Mouse (Mus musculus): ENCODE measurements around the gene Hoxd9.

Gene Hoxd9

GRCm38 (mm10) chr2:74711721-74712621 lies 14.4 kb downstream of the Hoxd9 start, which contains the start of the genes Hoxd3 and Hoxd4:
Gene Hoxd3, plus strand, starts transcription at chr2:74711927.
Gene Hoxd4, plus strand, starts transcription at chr2:74711929.
- DNase-seq (ENCODE audit: low read depth, low spot score) = no peak

DNA sequence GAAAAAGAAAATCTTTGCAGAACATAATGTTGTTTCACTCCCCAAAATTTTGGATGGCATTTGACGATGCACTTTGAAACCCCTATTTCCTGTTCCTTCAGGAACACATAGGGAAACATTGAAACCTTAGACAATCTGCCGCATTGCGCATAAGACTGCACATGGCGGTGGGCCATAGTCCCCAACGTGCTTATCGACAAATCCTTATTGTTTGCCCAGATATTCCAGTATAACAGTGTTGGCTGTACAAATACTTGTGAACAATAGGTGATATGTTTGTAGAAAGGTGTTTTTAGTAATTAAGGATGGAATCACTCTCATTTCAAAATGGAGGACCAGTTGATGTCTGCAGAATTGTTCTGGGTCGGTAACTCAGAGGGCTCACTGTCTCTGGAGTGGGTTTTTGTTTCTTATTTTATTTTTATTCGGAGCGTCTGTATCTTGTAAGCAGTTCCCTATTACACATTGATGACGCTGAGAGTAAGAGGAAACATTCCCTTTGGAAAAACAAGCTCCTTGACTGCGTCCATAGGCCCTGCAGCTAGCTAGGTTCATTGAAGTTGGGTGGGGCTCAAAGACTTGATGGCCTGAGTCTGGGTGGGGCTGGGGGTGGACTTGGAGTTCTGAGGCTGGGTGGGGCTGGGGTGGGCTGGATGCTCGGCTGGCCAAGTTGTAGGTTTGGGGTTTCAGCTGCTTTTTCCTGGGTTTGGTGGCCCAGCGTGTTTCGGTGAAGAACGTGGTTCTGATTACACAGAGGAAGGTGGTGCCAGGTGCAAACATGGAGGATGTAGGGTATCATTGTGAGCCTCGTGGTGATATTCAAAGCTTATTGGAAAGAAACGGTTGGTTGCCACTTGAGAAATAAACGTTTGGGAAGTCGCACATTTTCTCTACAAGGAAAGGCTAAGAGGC lies 16.0 kb downstream of the Hoxd9 start:
- no peak for DNase-seq (ENCODE audit: low read depth, low spot score)

- no peak for DNase-seq (ENCODE audit: low read depth, low spot score)
Measured at GRCm38 (mm10) chr2:74714156-74714789, 16.7 kb downstream of the Hoxd9 start.

DNA sequence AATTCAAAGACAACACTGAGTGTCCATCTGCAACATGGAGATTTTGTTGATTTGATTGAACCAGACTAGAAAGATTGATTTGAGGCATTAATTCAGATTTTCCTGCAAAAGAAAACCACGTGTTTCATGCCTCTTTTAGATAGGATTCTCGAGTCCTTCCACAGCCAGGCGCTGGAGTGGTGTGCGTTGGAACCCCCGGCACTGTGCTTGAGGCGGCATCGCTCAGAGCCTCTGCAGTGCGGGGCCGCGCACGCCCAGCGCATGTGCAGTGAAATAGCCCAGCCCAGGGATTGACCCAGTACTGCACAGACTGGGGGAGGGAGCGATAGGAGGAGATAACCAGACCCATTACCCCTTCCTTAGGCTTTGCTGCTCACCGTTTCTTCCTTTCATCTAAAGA lies 17.4 kb downstream of the Hoxd9 start:
- no peak for DNase-seq (ENCODE audit: low read depth, low spot score)

DNA sequence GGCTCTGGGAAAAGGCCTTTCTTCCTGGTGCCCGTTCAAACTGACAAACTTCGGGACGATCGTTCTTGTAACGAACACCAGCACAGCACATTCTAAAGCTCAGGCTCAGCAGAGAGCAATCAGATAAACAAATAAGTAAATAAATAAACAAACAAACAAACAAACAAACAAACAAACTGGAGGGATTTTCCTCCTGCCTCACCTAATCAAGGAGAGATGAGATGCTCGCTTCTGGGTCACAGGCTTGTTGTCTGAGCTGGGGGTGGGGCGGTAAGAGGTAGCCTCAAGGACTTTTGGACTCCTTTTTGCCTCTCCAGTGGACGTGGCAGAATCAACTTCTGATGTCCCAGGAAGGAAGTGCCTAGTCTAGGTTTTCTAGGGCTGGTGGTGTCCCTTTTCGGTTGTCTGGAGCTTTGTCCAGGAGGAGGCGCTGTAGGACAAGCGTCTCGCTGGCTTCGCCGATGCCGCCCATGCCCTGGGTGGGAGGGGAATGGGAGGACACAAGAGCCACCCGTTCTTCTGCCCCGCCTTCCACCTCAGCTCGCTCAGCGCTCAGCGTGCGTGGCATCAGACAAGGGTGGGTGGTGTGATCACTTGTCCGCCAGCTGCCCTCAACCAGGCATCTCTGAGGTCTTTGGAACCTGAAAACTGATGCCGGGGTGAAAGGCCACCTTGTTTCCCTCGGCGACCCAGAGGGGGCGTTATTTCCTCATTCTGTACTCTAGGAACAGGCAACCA lies 18.1 kb downstream of the Hoxd9 start:
- peak; percentile 89 for DNase-seq (ENCODE audit: low read depth, low spot score)

GRCm38 (mm10) chr2:74720384-74720783 lies 22.9 kb downstream of the Hoxd9 start:
- no peak for DNase-seq (ENCODE audit: low read depth, low spot score)

DNA sequence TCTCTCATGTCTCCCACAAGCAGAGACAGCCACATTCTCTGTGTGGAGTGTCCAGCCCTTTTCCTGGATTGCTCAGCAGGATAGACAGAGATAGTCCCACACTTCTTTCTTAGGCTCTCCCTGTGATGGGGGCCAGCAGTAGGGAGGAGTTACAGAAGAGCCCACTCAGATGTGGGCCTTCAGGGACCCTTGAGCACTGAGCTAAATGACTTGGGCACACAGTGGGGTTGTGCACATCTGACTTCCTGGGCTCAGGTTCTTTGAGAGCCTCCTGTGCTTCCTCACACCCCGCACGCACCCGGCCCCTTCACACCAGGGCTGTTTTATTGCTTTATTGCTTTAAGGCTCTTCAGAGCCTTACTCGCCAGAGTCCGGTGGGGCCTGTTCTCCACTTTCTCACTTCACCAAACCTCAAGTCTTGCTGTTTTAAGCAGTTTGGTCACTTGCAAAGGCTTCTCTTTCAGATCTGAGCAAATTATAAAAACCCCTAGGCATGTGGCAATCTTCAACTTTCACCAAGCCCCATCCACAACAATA lies 23.5 kb downstream of the Hoxd9 start:
- DNase-seq (ENCODE audit: low read depth, low spot score) = no peak

DNA sequence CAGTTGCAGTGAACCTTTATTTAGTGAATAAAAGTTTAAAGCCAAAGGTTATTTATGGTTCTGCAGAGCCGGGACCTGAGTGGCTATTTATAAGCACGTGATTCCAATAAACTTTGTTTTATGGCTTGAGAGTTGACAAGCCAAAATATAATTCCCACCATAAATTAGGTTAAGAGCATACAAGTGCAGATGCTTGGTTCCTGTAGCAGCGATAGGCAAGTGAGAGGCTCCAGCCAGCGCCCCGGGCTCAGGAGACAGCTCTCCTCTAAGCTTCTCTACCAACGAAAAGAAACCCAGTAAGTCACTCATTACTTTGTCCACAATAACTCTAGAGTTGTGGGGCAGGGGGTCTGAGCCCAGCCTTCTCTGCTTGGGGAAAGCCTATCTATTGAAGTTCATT lies 24.4 kb downstream of the Hoxd9 start:
- no peak for DNase-seq (ENCODE audit: low read depth, low spot score)

DNA sequence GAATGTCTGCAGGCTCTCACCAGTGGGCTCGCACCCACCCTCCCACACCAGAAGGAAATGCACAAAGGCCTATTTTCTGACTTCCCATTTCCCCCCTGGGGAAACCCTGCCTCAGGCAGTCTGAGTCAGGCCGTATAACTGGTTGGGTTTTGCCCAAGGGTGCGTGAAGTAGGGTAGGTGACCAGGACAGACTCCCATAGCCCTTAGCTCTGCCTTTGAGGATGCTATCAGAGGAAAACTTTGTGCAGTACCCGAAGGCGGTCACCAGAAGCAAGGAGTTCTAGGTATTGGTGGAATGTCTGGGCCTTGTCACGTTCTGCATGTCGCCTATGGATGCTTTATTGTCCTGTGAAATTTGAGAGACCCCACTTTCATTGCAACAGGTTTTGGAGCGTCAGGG lies 25.4 kb downstream of the Hoxd9 start:
- DNase-seq (ENCODE audit: low read depth, low spot score) = no peak

- no peak for DNase-seq (ENCODE audit: low read depth, low spot score)
Measured at GRCm38 (mm10) chr2:74724244-74725015, 26.9 kb downstream of the Hoxd9 start.

- no peak for DNase-seq (ENCODE audit: low read depth, low spot score)
Measured at GRCm38 (mm10) chr2:74725171-74725570, 27.6 kb downstream of the Hoxd9 start.

DNA sequence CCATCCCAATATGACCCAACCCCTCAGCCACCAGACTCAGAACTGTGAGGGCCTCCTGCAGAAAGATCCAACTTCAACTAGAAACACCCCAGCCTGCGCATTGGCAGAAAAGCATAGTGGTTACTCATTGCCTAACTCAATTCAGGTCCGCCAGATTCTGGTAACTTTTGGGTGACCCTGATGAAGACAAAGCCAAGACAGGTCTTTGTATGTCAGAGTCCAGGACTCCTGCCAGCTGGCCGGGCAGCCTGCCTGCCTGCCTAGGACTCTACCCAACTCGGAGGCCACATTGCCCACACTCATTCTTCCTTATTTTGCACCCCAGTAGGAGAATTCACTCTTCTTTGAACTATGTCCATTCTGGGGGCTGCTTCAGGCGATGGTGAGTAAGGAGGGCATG lies 29.0 kb downstream of the Hoxd9 start, which contains the start of gene Gm28230:
Gene Gm28230 (plus strand): TSS at position 178 of the 400 bp plus-strand sequence.
- DNase-seq (ENCODE audit: low read depth, low spot score) = no peak

DNA sequence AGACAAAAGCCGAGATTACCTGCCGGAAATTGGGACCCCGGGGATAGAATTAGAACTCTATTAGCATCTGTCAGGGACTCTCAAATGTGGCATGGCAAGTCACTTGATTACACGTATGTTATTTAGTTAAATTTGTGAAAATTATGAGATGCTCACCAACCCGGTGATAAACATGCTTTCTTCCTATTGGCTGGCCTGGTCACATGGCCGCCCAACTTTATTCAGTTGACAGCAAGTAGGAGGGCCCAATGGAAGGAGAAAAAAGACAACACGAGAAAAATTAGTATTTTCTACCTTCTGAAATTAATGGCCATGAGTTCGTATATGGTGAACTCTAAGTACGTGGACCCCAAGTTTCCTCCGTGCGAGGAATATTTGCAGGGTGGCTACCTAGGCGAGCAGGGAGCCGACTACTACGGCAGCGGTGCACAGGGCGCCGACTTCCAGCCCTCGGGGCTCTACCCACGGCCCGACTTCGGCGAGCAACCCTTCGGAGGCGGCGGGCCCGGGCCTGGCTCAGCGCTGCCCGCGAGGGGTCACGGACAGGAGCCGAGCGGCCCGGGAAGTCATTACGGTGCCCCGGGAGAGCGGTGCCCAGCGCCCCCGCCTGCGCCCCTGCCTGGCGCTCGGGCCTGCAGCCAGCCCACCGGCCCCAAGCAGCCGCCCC lies 29.6 kb downstream of the Hoxd9 start:
- peak; percentile 51 for DNase-seq (ENCODE audit: low read depth, low spot score)

DNA sequence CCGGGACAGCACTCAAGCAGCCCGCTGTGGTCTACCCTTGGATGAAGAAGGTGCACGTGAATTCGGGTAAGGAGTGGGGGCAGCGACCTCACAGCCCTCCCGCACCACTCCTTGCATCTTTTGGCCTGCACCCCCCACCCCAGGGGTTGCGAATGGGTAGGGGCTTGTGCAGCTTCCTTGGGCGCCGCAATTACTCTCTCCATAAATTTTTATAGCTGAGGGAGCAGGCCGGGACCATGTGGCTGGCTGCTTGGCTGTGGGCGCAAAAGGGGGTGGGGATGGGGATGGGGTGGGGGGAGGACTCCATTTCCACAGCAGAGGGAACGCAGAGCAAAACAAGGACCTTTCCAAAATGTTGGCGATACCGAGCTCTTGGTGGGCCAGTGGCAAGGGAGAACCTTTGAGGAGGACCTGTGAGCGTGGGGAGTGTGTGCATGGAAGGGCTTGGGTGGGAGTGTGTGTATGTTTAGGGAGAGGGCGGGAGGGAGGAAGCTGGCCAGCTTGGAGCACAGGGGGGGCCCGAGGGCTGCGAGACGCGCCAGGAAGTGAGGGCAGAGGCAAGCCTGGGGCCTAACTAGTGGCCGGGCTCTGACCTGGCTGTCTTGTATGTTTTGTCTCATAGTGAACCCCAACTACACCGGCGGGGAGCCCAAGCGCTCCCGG lies 30.2 kb downstream of the Hoxd9 start:
- no peak for DNase-seq (ENCODE audit: low read depth, low spot score)

DNA sequence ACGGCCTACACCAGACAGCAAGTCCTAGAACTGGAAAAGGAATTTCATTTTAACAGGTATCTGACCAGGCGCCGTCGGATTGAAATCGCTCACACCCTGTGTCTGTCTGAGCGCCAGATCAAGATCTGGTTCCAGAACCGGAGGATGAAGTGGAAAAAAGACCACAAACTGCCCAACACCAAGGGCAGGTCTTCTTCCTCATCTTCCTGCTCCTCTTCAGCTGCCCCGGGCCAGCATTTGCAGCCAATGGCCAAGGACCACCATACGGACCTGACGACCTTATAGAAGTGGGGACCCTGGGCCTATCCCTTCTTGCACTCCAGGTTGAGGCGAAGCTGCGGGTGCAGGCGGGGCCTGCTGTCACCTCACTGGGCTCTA lies 30.8 kb downstream of the Hoxd9 start:
- DNase-seq (ENCODE audit: low read depth, low spot score) = no peak

GRCm38 (mm10) chr2:74730331-74730730 lies 32.8 kb downstream of the Hoxd9 start:
- no peak for DNase-seq (ENCODE audit: low read depth, low spot score)

DNA sequence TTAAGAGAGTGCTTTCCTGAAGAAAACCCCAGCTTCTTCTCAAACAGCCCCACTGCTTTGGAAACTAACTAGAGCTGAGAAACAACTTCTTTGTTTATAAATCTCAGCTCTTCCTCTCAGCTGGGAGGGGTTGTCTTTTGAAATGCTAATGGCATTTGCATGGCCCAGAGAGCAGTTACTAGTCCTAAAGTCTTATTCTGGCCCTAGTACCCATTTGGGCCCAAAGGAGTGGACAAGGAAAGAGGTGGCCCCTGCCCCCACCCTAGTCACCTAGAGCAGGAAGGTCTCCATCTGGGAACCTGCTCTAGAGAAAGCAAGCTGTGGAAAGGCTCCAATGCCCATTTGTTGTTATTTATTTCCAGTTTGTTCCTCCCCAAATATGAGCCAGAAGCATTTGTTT lies 33.5 kb downstream of the Hoxd9 start:
- peak; percentile 49 for DNase-seq (ENCODE audit: low read depth, low spot score)

DNA sequence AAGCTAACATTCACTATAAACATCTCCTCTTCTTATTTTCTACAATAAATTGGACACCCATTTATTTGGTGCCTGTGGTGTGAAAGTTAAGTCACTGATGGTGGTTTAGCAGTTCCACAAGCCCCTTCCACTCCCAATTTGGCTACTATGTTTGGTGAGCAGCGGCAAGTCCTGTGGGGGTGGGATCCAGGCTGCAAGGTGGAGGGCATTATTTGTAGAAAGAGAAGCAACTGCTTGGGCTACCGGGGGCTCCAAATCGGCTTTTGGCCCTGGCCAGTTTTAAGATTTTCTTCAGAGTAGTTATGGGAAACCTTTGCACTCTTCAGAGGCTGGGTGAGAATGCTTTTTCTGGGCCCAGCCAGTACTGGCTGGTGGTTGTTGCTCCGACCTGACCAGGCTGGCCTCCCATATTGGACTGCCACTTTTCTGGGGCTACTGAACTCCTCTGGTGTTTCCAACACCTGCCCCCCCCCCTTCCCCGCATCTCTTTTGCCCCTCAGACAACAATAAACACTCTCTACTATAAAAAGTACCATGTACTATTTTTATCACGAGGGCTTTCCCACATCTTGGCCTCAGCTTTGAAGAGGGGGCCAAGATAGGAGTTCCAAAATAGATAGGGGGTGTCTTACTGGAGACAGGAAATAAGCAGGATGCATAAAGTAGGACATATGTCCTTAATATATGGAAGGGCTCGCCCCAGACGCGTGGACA lies 34.4 kb downstream of the Hoxd9 start:
- no peak for DNase-seq (ENCODE audit: low read depth, low spot score)

Measured in R1 (cell line).